Mouse (Mus musculus): ENCODE measurements at regions not wholly inside any gene's neighbourhood (a gene's known extent, or its start where the extent isn't known, plus 50 kb on each side); places are given as distances from the start of the nearest gene placed in this dataset.
A peak's percentile ranks its signal among the peaks of the same experiment; 100 is the strongest.
"Not testable (repeated sequence)": the region's sequence is repeated elsewhere in the genome, so short reads cannot be mapped to it uniquely, and the experiment has no call there.

GRCm38 (mm10) chr7:113010150-113010549, 56.4 kb downstream of the Rassf10 start:
- no peak for ATAC-seq (ENCODE audit: insufficient number of reproducible peaks, low FRiP score, low TSS enrichment)

- no peak for ATAC-seq (ENCODE audit: insufficient number of reproducible peaks, low FRiP score, low TSS enrichment)
These were observed 63.5 kb downstream of the Rassf10 start for GRCm38 (mm10) chr7:113017092-113017755.

- no peak for ATAC-seq (ENCODE audit: insufficient number of reproducible peaks, low FRiP score, low TSS enrichment)
These were observed 67.7 kb downstream of the Rassf10 start for GRCm38 (mm10) chr7:113021412-113021811.

GRCm38 (mm10) chr7:113022516-113022915, 68.8 kb downstream of the Rassf10 start:
- ATAC-seq (ENCODE audit: insufficient number of reproducible peaks, low FRiP score, low TSS enrichment): no peak

- no peak for ATAC-seq (ENCODE audit: insufficient number of reproducible peaks, low FRiP score, low TSS enrichment)
These were observed 72.0 kb downstream of the Rassf10 start for GRCm38 (mm10) chr7:113025758-113026157.

- ATAC-seq (ENCODE audit: insufficient number of reproducible peaks, low FRiP score, low TSS enrichment): peak; percentile 39; the same call in 1 of the 2 replicates
These were observed 72.7 kb downstream of the Rassf10 start for GRCm38 (mm10) chr7:113026290-113027075.

- ATAC-seq (ENCODE audit: insufficient number of reproducible peaks, low FRiP score, low TSS enrichment): peak; percentile 86
These were observed 73.5 kb downstream of the Rassf10 start for GRCm38 (mm10) chr7:113027125-113027801.

GRCm38 (mm10) chr7:113030053-113030752, 76.4 kb downstream of the Rassf10 start:
- ATAC-seq (ENCODE audit: insufficient number of reproducible peaks, low FRiP score, low TSS enrichment): no peak

- ATAC-seq (ENCODE audit: insufficient number of reproducible peaks, low FRiP score, low TSS enrichment): no peak
These were observed 82.0 kb downstream of the Rassf10 start for GRCm38 (mm10) chr7:113035751-113036150.

GRCm38 (mm10) chr7:113037825-113038613, 84.3 kb downstream of the Rassf10 start:
- ATAC-seq (ENCODE audit: insufficient number of reproducible peaks, low FRiP score, low TSS enrichment): no peak

GRCm38 (mm10) chr7:113038906-113039671, 85.3 kb downstream of the Rassf10 start:
- no peak; the same call in 1 of the 2 replicates for ATAC-seq (ENCODE audit: insufficient number of reproducible peaks, low FRiP score, low TSS enrichment)

GRCm38 (mm10) chr7:113045613-113046159, 91.9 kb downstream of the Rassf10 start:
- not testable (repeated sequence) for ATAC-seq (ENCODE audit: insufficient number of reproducible peaks, low FRiP score, low TSS enrichment)

- no peak for ATAC-seq (ENCODE audit: insufficient number of reproducible peaks, low FRiP score, low TSS enrichment)
These were observed 92.6 kb downstream of the Rassf10 start for GRCm38 (mm10) chr7:113046406-113046805.

- no peak for ATAC-seq (ENCODE audit: insufficient number of reproducible peaks, low FRiP score, low TSS enrichment)
These were observed 93.8 kb downstream of the Rassf10 start for GRCm38 (mm10) chr7:113047583-113047982.

- no peak for ATAC-seq (ENCODE audit: insufficient number of reproducible peaks, low FRiP score, low TSS enrichment)
These were observed 94.5 kb downstream of the Rassf10 start for GRCm38 (mm10) chr7:113048097-113048795.

GRCm38 (mm10) chr7:113049440-113049839, 95.7 kb downstream of the Rassf10 start:
- no peak for ATAC-seq (ENCODE audit: insufficient number of reproducible peaks, low FRiP score, low TSS enrichment)

GRCm38 (mm10) chr7:113052952-113053351, 99.2 kb downstream of the Rassf10 start:
- ATAC-seq (ENCODE audit: insufficient number of reproducible peaks, low FRiP score, low TSS enrichment): no peak

- ATAC-seq (ENCODE audit: insufficient number of reproducible peaks, low FRiP score, low TSS enrichment): no peak
These were observed 102.7 kb downstream of the Rassf10 start for GRCm38 (mm10) chr7:113056421-113056820.

Measured in cerebellum, adult (tissue).